Mouse (Mus musculus) kidney, adult 2 months (tissue): Measurements from ENCODE around the gene Tvp23a.

Experiments used
- CTCF ChIP-seq: fragments of 200-500 bp; conservative IDR thresholded peaks from 2 replicates; pipeline ENCODE4 v1.5.1; 2011; ENCODE audit warnings: low read depth, mild to moderate bottlenecking, control low read depth, low read length, moderate library complexity, mixed read lengths; ENCODE audit not compliant: insufficient read depth, insufficient read length
- POLR2A ChIP-seq: fragments of 200-500 bp; IDR thresholded peaks from one replicate; pipeline ENCODE4 v1.6.1; 2011; ENCODE audit warnings: low read depth, low read length, control low read depth

- TF ChIP-seq CTCF (no peak), POLR2A (no peak)
Measured at GRCm38 (mm10) chr16:10420447-10421054, 26.6 kb downstream of the Tvp23a start.
